Mouse (Mus musculus) liver, postnatal 0 days (tissue): ENCODE results near the gene Commd4. TPM values are rescaled to one million over a fixed set of nuclear protein-coding genes. Genes with fewer than 3 reads are reported as not detected.
A peak's percentile ranks its signal among the peaks of the same experiment; 100 is the strongest.

Experiments
- ATAC-seq: fragments of 200-750 bp; cut with Nextera tagmentation; 2 replicates; pipeline ENCODE4 v1.8.0; 2017; ENCODE audit warnings: mild to moderate bottlenecking, moderate library complexity
- DNase-seq: peaks from one replicate; pipeline ENCODE4 v3.0.0-alpha.2; 2016
- H3K27ac ChIP-seq: fragments of 300-500 bp; sonication (generic); 2 replicates; pipeline ENCODE4 v1.5.1; 2014; ENCODE audit warnings: antibody characterized with exemption, moderate library complexity, mild to moderate bottlenecking, low read depth
- H3K27me3 ChIP-seq: fragments of 300-500 bp; sonication (generic); 2 replicates; pipeline ENCODE4 v1.6.1; 2014; ENCODE audit warnings: low read length, control low read depth, mixed read lengths; ENCODE audit not compliant: insufficient read depth
- H3K36me3 ChIP-seq: fragments of 300-500 bp; sonication (generic); replicated peaks from 2 replicates; pipeline ENCODE4 v1.6.1; 2014; ENCODE audit warnings: mild to moderate bottlenecking, control low read depth, low read length, moderate library complexity, mixed read lengths; ENCODE audit not compliant: insufficient read depth
- H3K4me1 ChIP-seq: fragments of 300-500 bp; sonication (generic); 2 replicates; pipeline ENCODE4 v1.6.1; 2014; ENCODE audit warnings: antibody characterized with exemption, mild to moderate bottlenecking, control low read depth; ENCODE audit not compliant: insufficient read depth
- H3K4me2 ChIP-seq: fragments of 300-500 bp; sonication (generic); 2 replicates; pipeline ENCODE4 v1.6.1; 2014; ENCODE audit warnings: low read depth, mild to moderate bottlenecking, low read length, moderate library complexity, mixed read lengths
- H3K4me3 ChIP-seq: fragments of 300-500 bp; sonication (generic); 2 replicates; pipeline ENCODE4 v1.5.1; 2014; ENCODE audit warnings: low read depth, low read length
- H3K9ac ChIP-seq: fragments of 300-500 bp; sonication (generic); replicated peaks from 2 replicates; pipeline ENCODE4 v1.6.1; 2014; ENCODE audit warnings: mild to moderate bottlenecking, moderate library complexity
- H3K9me3 ChIP-seq: fragments of 300-500 bp; sonication (generic); 2 replicates; pipeline ENCODE4 v1.6.1; 2016; ENCODE audit warnings: mild to moderate bottlenecking, control low read depth, low read length, mixed read lengths
- CTCF ChIP-seq: sonication (generic); IDR thresholded peaks from 2 replicates; pipeline ENCODE4 v1.5.1; 2016; ENCODE audit warnings: antibody characterized with exemption, low read depth
- EP300 ChIP-seq: IDR thresholded peaks from 2 replicates; pipeline ENCODE4 v1.6.1; 2016; ENCODE audit warnings: antibody characterized with exemption, low read depth, mild to moderate bottlenecking
- WGBS: fragments of 180-500 bp; shearing (Covaris S2); extraction: QIAGEN DNeasy Blood & Tissue Kit; methylation state at CpG from one replicate; pipeline ENCODE4 v1.1.7; 2014; ENCODE audit not compliant: insufficient replicate concordance; 5-methylcytosine and 5-hydroxymethylcytosine counted together
- polyA plus RNA-seq: library from polyadenylated mRNA; unstranded; fragments of >200 nt; fragmentation: Nextera tagmentation; extraction: Ambion mirVana; gene quantifications from 2 replicates; pipeline ENCODE4 v1.2.1, GENCODE M21; 2015

The Commd4 gene
- polyA plus RNA-seq, 1 experiment from 2014 or later = 48.2 TPM

GRCm38 (mm10) chr9:57166173-57166572, 8.0 kb upstream of the Commd4 start:
- Histone ChIP-seq H3K4me3 (no peak overlapping the region), H3K4me2 (no peak overlapping the region), H3K9me3 (no peaks in the 10 kb centered on the region), H3K27me3 (no peaks in the 10 kb centered on the region), H3K4me1 (no peaks in the 10 kb centered on the region), H3K36me3 (no peaks in the 10 kb centered on the region), H3K9ac (no peak overlapping the region), H3K27ac (no peak overlapping the region)
- ATAC-seq (no peak), DNase-seq (no peak)
- WGBS = 78% methylated on average over 2 of the region's 2 CpGs
- no peak for TF ChIP-seq CTCF
- TF ChIP-seq EP300 = no peak

- TF ChIP-seq EP300 (no peak), CTCF (no peak)
- H3K36me3 ChIP-seq = no peaks in the 10 kb centered on the region
- ATAC-seq (no peak), DNase-seq (peak; percentile 7)
- no peak overlapping the region for H3K4me2 ChIP-seq
- H3K27me3 ChIP-seq = no peaks in the 10 kb centered on the region
- H3K9ac ChIP-seq = no peak overlapping the region
- peaks cover 3% of the 10 kb centered on the region; the same call in 1 of the 2 replicates for H3K4me1 ChIP-seq
- no peaks in the 10 kb centered on the region for H3K9me3 ChIP-seq
- 68% methylated on average over 2 of the region's 2 CpGs for WGBS
- H3K27ac ChIP-seq = no peak overlapping the region
- no peak overlapping the region for H3K4me3 ChIP-seq
These were observed 5.0 kb upstream of the Commd4 start for GRCm38 (mm10) chr9:57163137-57163536.

DNA sequence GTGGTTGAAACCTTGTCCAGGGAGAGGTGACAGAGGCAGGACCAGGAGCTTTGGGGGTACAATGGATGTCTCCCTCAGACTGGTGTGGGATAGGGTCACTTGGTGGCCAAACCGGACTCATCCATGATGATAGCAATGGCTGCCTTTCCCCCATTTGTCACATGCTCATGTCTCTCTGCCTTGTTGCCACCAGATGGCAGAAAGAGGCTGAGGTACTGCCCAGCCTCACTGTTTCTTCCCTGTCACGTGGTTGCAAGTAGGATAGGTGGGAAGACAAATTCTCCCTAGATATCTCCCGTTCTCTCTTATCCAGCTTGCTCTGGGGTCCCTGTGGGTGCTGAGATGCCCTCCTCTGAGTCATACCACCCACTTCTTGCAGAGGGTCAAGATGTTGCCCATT, 4.4 kb upstream of the Commd4 start:
- H3K9me3 ChIP-seq = no peaks in the 10 kb centered on the region
- no peak overlapping the region for H3K9ac ChIP-seq
- H3K36me3 ChIP-seq = no peaks in the 10 kb centered on the region
- DNase-seq = peak; percentile 29
- H3K27me3 ChIP-seq = no peaks in the 10 kb centered on the region
- peaks cover 7% of the 10 kb centered on the region for H3K4me1 ChIP-seq
- peak; percentile 29; the same call in 1 of the 2 replicates for ATAC-seq
- H3K4me2 ChIP-seq = no peak overlapping the region
- H3K27ac ChIP-seq = no peak overlapping the region
- 14% methylated on average over 3 of the region's 3 CpGs for WGBS
- H3K4me3 ChIP-seq = no peak overlapping the region
- TF ChIP-seq EP300 (no peak), CTCF (peak; percentile 76)

DNA sequence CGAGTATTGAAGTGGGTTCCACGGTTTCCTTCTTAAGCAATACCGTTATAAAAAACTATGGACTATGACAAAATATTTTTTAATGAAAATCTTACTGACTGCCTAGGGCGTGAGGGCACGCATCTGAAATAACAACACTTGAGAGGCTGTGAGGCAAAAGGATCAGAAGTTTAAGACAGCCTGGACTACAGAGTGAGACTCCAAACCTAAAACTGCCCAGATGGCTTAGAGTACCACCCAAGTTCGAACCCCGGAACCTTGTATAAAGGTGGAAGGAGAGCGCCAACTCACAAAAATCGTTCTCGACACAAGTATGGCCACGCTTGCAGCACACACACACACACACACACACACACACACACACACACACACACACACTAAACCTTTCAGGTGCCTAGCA, 375 bp upstream of the Commd4 start:
- peak overlapping the region; percentile 36; the same call in 1 of the 2 replicates for H3K27ac ChIP-seq
- 41% methylated on average over 11 of the region's 11 CpGs for WGBS
- H3K4me1 ChIP-seq = peaks cover 14% of the 10 kb centered on the region
- ATAC-seq (no peak), DNase-seq (no peak)
- TF ChIP-seq CTCF = no peak
- no peak for TF ChIP-seq EP300
- peak overlapping the region; percentile 85 for H3K4me2 ChIP-seq
- H3K4me3 ChIP-seq = peak overlapping the region; percentile 75
- peak overlapping the region; percentile 67 for H3K9ac ChIP-seq
- H3K27me3 ChIP-seq = no peaks in the 10 kb centered on the region
- peaks cover 8% of the 10 kb centered on the region; the same call in 1 of the 2 replicates for H3K36me3 ChIP-seq
- no peaks in the 10 kb centered on the region for H3K9me3 ChIP-seq

- peaks cover 8% of the 10 kb centered on the region; the same call in 1 of the 2 replicates for H3K36me3 ChIP-seq
- no peaks in the 10 kb centered on the region for H3K9me3 ChIP-seq
- no peak for DNase-seq
- peaks cover 14% of the 10 kb centered on the region for H3K4me1 ChIP-seq
- H3K27ac ChIP-seq = peak overlapping the region; percentile 5; the same call in 1 of the 2 replicates
- 32% methylated on average over 13 of the region's 13 CpGs for WGBS
- no peak for ATAC-seq
- TF ChIP-seq EP300 (no peak), CTCF (no peak)
- peak overlapping the region; percentile 75 for H3K4me3 ChIP-seq
- H3K4me2 ChIP-seq = peak overlapping the region; percentile 85
- no peaks in the 10 kb centered on the region for H3K27me3 ChIP-seq
- H3K9ac ChIP-seq = peak overlapping the region; percentile 67
These were observed 632 bp downstream of the Commd4 start for GRCm38 (mm10) chr9:57157499-57157898.

DNA sequence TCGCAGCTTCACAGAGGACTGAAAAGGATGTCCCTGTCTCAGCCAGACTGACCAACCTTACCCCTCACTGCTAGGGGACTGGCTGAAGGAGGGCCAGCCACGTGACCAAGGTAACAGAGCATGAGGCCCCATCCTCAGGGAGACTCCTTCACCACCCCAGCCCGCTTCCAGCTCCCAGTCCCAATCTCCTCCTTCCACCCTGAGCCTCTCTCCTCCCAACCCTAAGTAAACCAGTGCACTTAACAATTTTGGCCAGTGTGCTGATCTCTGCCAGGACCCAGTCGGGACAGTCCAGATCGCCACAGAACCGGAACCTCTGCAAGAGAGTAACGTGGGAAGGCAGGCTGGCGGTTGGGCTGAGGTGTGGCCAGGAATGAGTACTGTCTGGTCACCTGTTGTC, 1.3 kb downstream of the Commd4 start:
- DNase-seq (no peak), ATAC-seq (no peak)
- Histone ChIP-seq H3K4me1 (peaks cover 14% of the 10 kb centered on the region), H3K27me3 (no peaks in the 10 kb centered on the region), H3K9me3 (no peaks in the 10 kb centered on the region), H3K4me3 (no peak overlapping the region), H3K27ac (no peak overlapping the region), H3K36me3 (peaks cover 8% of the 10 kb centered on the region; the same call in 1 of the 2 replicates), H3K9ac (no peak overlapping the region), H3K4me2 (no peak overlapping the region)
- WGBS = 87% methylated on average over 8 of the region's 8 CpGs
- TF ChIP-seq CTCF (no peak), EP300 (no peak)
